Mouse (Mus musculus): ENCODE measurements at regions not wholly inside any gene's neighbourhood (a gene's known extent, or its start where the extent isn't known, plus 50 kb on each side); places are given as distances from the start of the nearest gene placed in this dataset.
A peak's percentile ranks its signal among the peaks of the same experiment; 100 is the strongest.

DNA sequence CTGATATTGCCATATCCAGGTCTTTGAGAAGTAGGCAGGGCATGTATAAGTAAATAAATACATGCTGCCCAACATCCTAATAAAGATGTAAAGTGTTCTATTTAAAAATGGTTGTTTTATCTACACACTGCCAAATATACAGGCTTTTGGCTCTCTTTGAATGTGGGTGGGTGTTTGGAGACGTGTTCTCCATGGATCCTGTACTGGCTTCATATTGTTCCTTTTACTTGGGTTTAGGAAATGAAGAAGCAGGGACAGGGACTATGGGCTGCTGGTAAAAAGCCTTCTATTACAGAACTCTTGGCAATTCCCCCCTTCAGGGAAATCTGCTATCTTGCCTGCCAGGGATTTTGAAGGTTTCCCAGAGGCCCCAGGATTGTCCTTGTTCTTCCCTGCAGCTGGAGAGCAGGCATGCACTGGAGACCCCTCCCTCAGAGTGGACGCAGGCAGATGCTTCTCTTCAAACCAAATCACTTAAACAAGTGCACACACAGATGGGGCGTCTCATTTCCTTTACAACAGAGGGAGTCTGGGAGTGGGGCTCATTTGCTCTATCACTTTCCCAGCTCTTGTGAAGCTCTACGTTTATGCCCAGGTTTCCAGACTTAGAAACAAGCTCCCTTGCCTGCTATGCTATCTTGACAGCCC is 502.6 kb upstream of the Nrp1 start:
- Histone ChIP-seq H3K4me3 (ENCODE audit: low read depth, low read length) (no peak overlapping the region), H3K9me3 (replicated peaks; ENCODE audit: control insufficient read depth, low read length) (no peaks in the 10 kb centered on the region), H3K4me2 (ENCODE audit: low read depth, low read length) (no peak overlapping the region), H3K9ac (replicated peaks; ENCODE audit: low read length) (no peak overlapping the region), H3K27ac (replicated peaks; ENCODE audit: low read depth, low read length) (no peak overlapping the region), H3K4me1 (ENCODE audit: control insufficient read depth, insufficient read depth, low read length) (no peaks in the 10 kb centered on the region), H3K27me3 (ENCODE audit: control insufficient read depth, insufficient read depth, low read length) (no peaks in the 10 kb centered on the region), H3K36me3 (replicated peaks; ENCODE audit: control insufficient read depth, insufficient read depth, low read depth, low read length) (no peaks in the 10 kb centered on the region)
- DNase-seq (ENCODE audit: low spot score) = no peak
- 40% methylated on average over 4 of the region's 4 CpGs for whole genome bisulfite sequencing
- ATAC-seq (replicated peaks; ENCODE audit: insufficient number of reproducible peaks, low FRiP score, low TSS enrichment, low read depth) = no peak

DNA sequence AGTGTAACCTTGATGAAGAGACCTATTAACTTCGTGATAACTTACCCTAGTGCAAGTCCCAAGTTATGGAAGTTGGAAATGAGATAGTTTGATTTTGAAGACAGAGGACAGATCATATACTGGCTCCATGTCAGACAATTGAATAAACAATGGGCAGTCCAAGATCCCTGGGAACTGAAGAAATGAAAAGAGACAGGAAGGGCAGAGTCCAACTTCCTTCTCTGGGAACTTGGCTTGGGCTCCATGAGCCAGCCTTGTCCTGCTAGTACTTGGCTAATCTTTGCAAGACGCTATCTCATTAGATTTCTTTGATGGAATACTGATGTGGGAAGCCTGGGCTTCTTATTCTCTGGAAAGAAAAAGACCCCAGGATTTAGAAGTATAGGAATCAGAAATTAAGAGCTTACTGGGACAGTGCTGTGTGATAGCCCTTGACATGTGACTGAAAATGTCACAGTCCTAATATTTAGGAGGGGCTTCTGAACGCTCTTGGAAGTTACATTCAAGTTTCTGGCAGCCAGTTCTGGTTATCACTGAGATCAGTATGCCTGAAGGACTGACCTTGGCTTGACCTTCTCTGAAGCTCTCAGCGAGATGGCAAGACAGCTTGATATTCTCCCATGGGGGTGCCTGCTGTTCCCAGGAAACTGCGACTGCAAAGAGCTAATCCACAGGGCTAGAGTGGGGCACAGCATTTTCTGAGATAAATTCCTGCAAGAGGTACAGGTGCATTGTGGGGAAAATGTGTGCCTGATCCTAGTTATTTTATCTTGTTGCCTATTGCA is 501.9 kb upstream of the Nrp1 start:
- Histone ChIP-seq H3K4me3 (ENCODE audit: low read depth, low read length) (no peak overlapping the region), H3K27me3 (ENCODE audit: control insufficient read depth, insufficient read depth, low read length) (no peaks in the 10 kb centered on the region), H3K9me3 (replicated peaks; ENCODE audit: control insufficient read depth, low read length) (no peaks in the 10 kb centered on the region), H3K4me1 (ENCODE audit: control insufficient read depth, insufficient read depth, low read length) (no peaks in the 10 kb centered on the region), H3K36me3 (replicated peaks; ENCODE audit: control insufficient read depth, insufficient read depth, low read depth, low read length) (no peaks in the 10 kb centered on the region), H3K9ac (replicated peaks; ENCODE audit: low read length) (no peak overlapping the region), H3K4me2 (ENCODE audit: low read depth, low read length) (no peak overlapping the region), H3K27ac (replicated peaks; ENCODE audit: low read depth, low read length) (no peak overlapping the region)
- DNase-seq (ENCODE audit: low spot score) = no peak
- WGBS = 38% methylated on average over 5 of the region's 5 CpGs
- no peak for ATAC-seq (replicated peaks; ENCODE audit: insufficient number of reproducible peaks, low FRiP score, low TSS enrichment, low read depth)

DNA sequence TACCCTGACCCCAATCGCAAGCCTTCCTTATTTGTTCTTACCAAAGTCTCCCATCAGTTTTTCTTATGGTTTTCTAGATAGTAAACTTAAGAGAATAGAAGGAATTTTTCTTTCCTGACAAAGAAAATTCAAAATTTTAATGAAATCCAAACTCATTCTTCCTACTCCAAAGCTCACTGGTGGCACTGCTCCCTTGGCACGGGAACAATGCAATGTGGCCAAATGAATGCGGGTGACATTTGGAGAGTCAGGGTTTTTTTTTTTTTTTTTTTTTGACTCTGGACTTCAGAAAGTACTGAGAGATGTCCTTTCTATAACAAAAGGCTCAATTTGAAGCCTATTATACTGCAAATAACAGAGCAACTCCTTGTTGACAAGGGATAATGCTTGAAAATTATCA is 499.4 kb upstream of the Nrp1 start:
- no peaks in the 10 kb centered on the region for H3K36me3 ChIP-seq (replicated peaks; ENCODE audit: control insufficient read depth, insufficient read depth, low read depth, low read length)
- no peak overlapping the region for H3K27ac ChIP-seq (replicated peaks; ENCODE audit: low read depth, low read length)
- DNase-seq (ENCODE audit: low spot score) = no peak
- no peaks in the 10 kb centered on the region for H3K27me3 ChIP-seq (ENCODE audit: control insufficient read depth, insufficient read depth, low read length)
- H3K4me1 ChIP-seq (ENCODE audit: control insufficient read depth, insufficient read depth, low read length) = no peaks in the 10 kb centered on the region
- no peak overlapping the region for H3K4me3 ChIP-seq (ENCODE audit: low read depth, low read length)
- WGBS = 85% methylated on average over 3 of the region's 3 CpGs
- H3K9ac ChIP-seq (replicated peaks; ENCODE audit: low read length) = no peak overlapping the region
- H3K4me2 ChIP-seq (ENCODE audit: low read depth, low read length) = no peak overlapping the region
- H3K9me3 ChIP-seq (replicated peaks; ENCODE audit: control insufficient read depth, low read length) = no peaks in the 10 kb centered on the region
- no peak for ATAC-seq (replicated peaks; ENCODE audit: insufficient number of reproducible peaks, low FRiP score, low TSS enrichment, low read depth)

DNA sequence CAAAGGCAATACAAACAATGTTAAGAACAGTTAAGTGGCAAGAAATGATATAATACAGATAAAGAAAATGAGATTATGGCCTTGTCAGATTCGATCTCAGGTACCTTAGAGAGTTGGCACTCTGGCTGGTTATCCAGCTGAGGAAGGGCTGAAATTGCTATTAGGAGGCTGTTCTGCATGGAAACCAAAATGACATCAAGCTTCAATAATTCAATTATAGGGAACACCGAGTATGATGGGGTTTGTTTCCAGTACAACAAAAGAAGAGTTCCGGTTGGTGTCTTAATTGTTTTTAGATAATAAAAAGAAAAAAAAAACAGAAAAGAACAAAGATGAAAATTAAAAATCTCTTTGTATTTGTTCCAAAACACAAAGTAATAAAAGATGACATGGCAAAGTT is 498.0 kb upstream of the Nrp1 start:
- H3K9me3 ChIP-seq (replicated peaks; ENCODE audit: control insufficient read depth, low read length) = no peaks in the 10 kb centered on the region
- no peaks in the 10 kb centered on the region for H3K4me1 ChIP-seq (ENCODE audit: control insufficient read depth, insufficient read depth, low read length)
- H3K4me2 ChIP-seq (ENCODE audit: low read depth, low read length) = no peak overlapping the region
- H3K4me3 ChIP-seq (ENCODE audit: low read depth, low read length) = no peak overlapping the region
- H3K9ac ChIP-seq (replicated peaks; ENCODE audit: low read length) = no peak overlapping the region
- H3K27ac ChIP-seq (replicated peaks; ENCODE audit: low read depth, low read length) = no peak overlapping the region
- DNase-seq (ENCODE audit: low spot score) (no peak), ATAC-seq (replicated peaks; ENCODE audit: insufficient number of reproducible peaks, low FRiP score, low TSS enrichment, low read depth) (no peak)
- WGBS = 77% methylated on average over 3 of the region's 3 CpGs
- no peaks in the 10 kb centered on the region for H3K36me3 ChIP-seq (replicated peaks; ENCODE audit: control insufficient read depth, insufficient read depth, low read depth, low read length)
- no peaks in the 10 kb centered on the region for H3K27me3 ChIP-seq (ENCODE audit: control insufficient read depth, insufficient read depth, low read length)

DNA sequence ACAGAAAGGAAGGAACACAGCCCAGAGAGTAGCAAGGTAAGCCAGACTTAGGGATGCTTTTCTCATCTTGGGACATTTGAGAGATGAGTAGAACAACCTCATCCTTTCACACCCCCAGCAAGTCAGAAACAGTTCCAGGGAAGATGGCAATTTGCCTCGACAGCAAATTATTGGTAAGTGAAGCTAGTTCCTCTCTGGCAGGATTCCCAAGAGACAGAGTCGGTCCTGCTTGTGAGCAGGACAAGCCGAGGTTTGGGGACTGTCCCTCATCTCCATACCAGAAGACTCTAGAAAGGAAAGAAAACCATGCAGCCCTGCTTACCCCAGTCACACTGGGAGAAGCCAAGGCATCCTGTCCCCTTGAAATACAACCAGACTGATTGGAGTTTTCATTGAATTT is 497.5 kb upstream of the Nrp1 start:
- no peak overlapping the region for H3K4me2 ChIP-seq (ENCODE audit: low read depth, low read length)
- no peak overlapping the region for H3K27ac ChIP-seq (replicated peaks; ENCODE audit: low read depth, low read length)
- H3K36me3 ChIP-seq (replicated peaks; ENCODE audit: control insufficient read depth, insufficient read depth, low read depth, low read length) = no peaks in the 10 kb centered on the region
- ATAC-seq (replicated peaks; ENCODE audit: insufficient number of reproducible peaks, low FRiP score, low TSS enrichment, low read depth) (no peak), DNase-seq (ENCODE audit: low spot score) (no peak)
- H3K27me3 ChIP-seq (ENCODE audit: control insufficient read depth, insufficient read depth, low read length) = no peaks in the 10 kb centered on the region
- no peak overlapping the region for H3K9ac ChIP-seq (replicated peaks; ENCODE audit: low read length)
- 55% methylated on average over 3 of the region's 3 CpGs for WGBS
- H3K4me3 ChIP-seq (ENCODE audit: low read depth, low read length) = no peak overlapping the region
- no peaks in the 10 kb centered on the region for H3K4me1 ChIP-seq (ENCODE audit: control insufficient read depth, insufficient read depth, low read length)
- no peaks in the 10 kb centered on the region for H3K9me3 ChIP-seq (replicated peaks; ENCODE audit: control insufficient read depth, low read length)

DNA sequence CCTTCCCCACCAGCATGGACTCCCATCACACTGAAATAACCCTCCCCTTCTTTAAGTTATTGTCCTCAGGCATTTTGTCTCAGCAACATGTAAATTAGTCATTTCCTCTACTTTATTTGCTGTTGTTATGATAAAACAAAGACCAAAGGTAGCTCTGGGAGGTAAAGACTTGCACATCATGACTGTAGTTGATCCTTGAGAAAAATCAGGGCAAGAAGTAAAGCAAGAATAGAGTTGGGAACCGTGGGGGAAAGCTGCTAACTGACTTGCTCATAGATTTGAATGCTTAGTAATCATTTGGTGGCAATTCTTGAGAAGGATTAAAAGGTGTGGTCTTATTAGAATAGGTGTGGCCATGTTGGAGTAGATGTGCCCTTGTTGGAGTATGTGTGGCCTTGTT is 473.8 kb upstream of the Nrp1 start:
- no peaks in the 10 kb centered on the region for H3K9me3 ChIP-seq (replicated peaks; ENCODE audit: control insufficient read depth, low read length)
- H3K4me1 ChIP-seq (ENCODE audit: control insufficient read depth, insufficient read depth, low read length) = no peaks in the 10 kb centered on the region
- no peak overlapping the region for H3K4me3 ChIP-seq (ENCODE audit: low read depth, low read length)
- ATAC-seq (replicated peaks; ENCODE audit: insufficient number of reproducible peaks, low FRiP score, low TSS enrichment, low read depth) (no peak), DNase-seq (ENCODE audit: low spot score) (no peak)
- no peak overlapping the region for H3K27ac ChIP-seq (replicated peaks; ENCODE audit: low read depth, low read length)
- H3K4me2 ChIP-seq (ENCODE audit: low read depth, low read length) = no peak overlapping the region
- H3K36me3 ChIP-seq (replicated peaks; ENCODE audit: control insufficient read depth, insufficient read depth, low read depth, low read length) = no peaks in the 10 kb centered on the region
- H3K27me3 ChIP-seq (ENCODE audit: control insufficient read depth, insufficient read depth, low read length) = no peaks in the 10 kb centered on the region
- WGBS = 92% methylated on average over 1 of the region's 1 CpGs
- no peak overlapping the region for H3K9ac ChIP-seq (replicated peaks; ENCODE audit: low read length)

DNA sequence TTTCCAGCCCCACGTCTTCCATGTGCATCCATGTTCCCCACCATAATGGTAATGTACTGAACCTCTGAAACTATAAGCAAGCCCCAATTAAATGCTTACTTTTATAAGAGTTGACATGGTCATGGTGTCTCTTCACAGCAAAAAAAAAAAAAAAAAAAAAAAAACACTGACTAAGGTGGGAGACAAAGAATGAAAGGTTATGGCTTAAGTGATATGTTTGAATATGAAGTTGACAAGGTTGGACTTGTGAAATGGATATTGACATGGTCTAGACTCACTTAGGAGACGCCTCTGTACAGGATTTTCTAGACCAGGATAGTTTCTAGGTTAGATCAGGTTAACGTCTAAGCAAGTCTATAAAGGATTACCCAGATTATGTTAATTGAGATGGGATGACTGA is 473.2 kb upstream of the Nrp1 start:
- Histone ChIP-seq H3K36me3 (replicated peaks; ENCODE audit: control insufficient read depth, insufficient read depth, low read depth, low read length) (no peaks in the 10 kb centered on the region), H3K27me3 (ENCODE audit: control insufficient read depth, insufficient read depth, low read length) (no peaks in the 10 kb centered on the region), H3K4me2 (ENCODE audit: low read depth, low read length) (no peak overlapping the region), H3K9me3 (replicated peaks; ENCODE audit: control insufficient read depth, low read length) (no peaks in the 10 kb centered on the region), H3K27ac (replicated peaks; ENCODE audit: low read depth, low read length) (no peak overlapping the region), H3K9ac (replicated peaks; ENCODE audit: low read length) (no peak overlapping the region), H3K4me1 (ENCODE audit: control insufficient read depth, insufficient read depth, low read length) (no peaks in the 10 kb centered on the region), H3K4me3 (ENCODE audit: low read depth, low read length) (no peak overlapping the region)
- no peak for ATAC-seq (replicated peaks; ENCODE audit: insufficient number of reproducible peaks, low FRiP score, low TSS enrichment, low read depth)
- no peak for DNase-seq (ENCODE audit: low spot score)
- 80% methylated on average over 3 of the region's 3 CpGs for WGBS

DNA sequence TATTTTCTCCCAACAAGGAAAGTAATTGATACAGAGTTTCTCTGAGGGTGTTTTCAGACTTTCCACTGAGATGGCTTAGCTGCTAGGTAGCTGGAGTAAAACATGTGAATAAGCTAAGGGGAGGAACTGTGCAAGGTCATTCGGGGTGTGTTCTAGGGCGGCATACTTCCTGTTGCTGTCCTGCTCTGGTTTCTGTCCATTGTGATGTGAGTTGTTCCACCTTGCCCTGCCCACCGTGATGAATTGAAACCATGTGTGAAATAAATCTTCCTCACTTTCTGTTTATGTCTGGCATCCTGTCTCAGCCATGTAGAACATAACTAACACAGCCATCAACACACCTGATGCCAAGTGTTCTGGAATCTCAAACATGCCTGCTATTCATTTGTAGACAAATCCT is 472.6 kb upstream of the Nrp1 start:
- H3K27ac ChIP-seq (replicated peaks; ENCODE audit: low read depth, low read length) = no peak overlapping the region
- H3K27me3 ChIP-seq (ENCODE audit: control insufficient read depth, insufficient read depth, low read length) = no peaks in the 10 kb centered on the region
- H3K36me3 ChIP-seq (replicated peaks; ENCODE audit: control insufficient read depth, insufficient read depth, low read depth, low read length) = no peaks in the 10 kb centered on the region
- ATAC-seq (replicated peaks; ENCODE audit: insufficient number of reproducible peaks, low FRiP score, low TSS enrichment, low read depth) = no peak
- no peak overlapping the region for H3K9ac ChIP-seq (replicated peaks; ENCODE audit: low read length)
- H3K4me1 ChIP-seq (ENCODE audit: control insufficient read depth, insufficient read depth, low read length) = peaks cover under 1% of the 10 kb centered on the region; the same call in 1 of the 2 replicates
- no peak overlapping the region for H3K4me3 ChIP-seq (ENCODE audit: low read depth, low read length)
- H3K9me3 ChIP-seq (replicated peaks; ENCODE audit: control insufficient read depth, low read length) = no peaks in the 10 kb centered on the region
- peak; percentile 36 for DNase-seq (ENCODE audit: low spot score)
- H3K4me2 ChIP-seq (ENCODE audit: low read depth, low read length) = no peak overlapping the region
- WGBS = 22% methylated on average over 3 of the region's 3 CpGs
